Mouse (Mus musculus) heart, embryonic 12.5 days (tissue): ENCODE measurements around the gene Spag9. TPM values are rescaled to one million over a fixed set of nuclear protein-coding genes. Genes with fewer than 3 reads are reported as not detected.

ENCODE experiments used
- ATAC-seq: fragments of 200-750 bp; cut with Nextera tagmentation; 2 replicates; pipeline ENCODE4 v1.8.0; 2017; ENCODE audit warnings: moderate TSS enrichment, moderate library complexity; ENCODE audit not compliant: insufficient number of reproducible peaks, low FRiP score
- H3K27ac ChIP-seq: fragments of 300-500 bp; sonication (generic); 2 replicates; pipeline ENCODE4 v1.5.1; 2016; ENCODE audit warnings: mild to moderate bottlenecking, moderate library complexity; ENCODE audit not compliant: poor library complexity, severe bottlenecking
- H3K27me3 ChIP-seq: fragments of 300-500 bp; sonication (generic); replicated peaks from 2 replicates; pipeline ENCODE4 v1.6.1; 2016; ENCODE audit warnings: mild to moderate bottlenecking, moderate library complexity
- H3K36me3 ChIP-seq: fragments of 300-500 bp; sonication (generic); 2 replicates; pipeline ENCODE4 v1.6.1; 2016; ENCODE audit warnings: mild to moderate bottlenecking, moderate library complexity
- H3K4me1 ChIP-seq: fragments of 300-500 bp; sonication (generic); replicated peaks from 2 replicates; pipeline ENCODE4 v1.6.1; 2016; ENCODE audit warnings: mild to moderate bottlenecking
- H3K4me2 ChIP-seq: fragments of 300-500 bp; sonication (generic); 2 replicates; pipeline ENCODE4 v1.6.1; 2016; ENCODE audit warnings: mild to moderate bottlenecking, moderate library complexity
- H3K4me3 ChIP-seq: fragments of 300-500 bp; sonication (generic); 2 replicates; pipeline ENCODE4 v1.5.1; 2016; ENCODE audit warnings: mild to moderate bottlenecking
- H3K9ac ChIP-seq: fragments of 300-500 bp; sonication (generic); 2 replicates; pipeline ENCODE4 v1.6.1; 2016; ENCODE audit warnings: mild to moderate bottlenecking, moderate library complexity
- H3K9me3 ChIP-seq: fragments of 300-500 bp; sonication (generic); replicated peaks from 2 replicates; pipeline ENCODE4 v1.6.1; 2016; ENCODE audit warnings: mild to moderate bottlenecking, moderate library complexity
- WGBS: fragments of 180-500 bp; shearing (Covaris S2); methylation state at CpG from one replicate; pipeline ENCODE4 v1.1.7; 2016; 5-methylcytosine and 5-hydroxymethylcytosine counted together
- polyA plus RNA-seq: library from polyadenylated mRNA; unstranded; fragments of >200 nt; fragmentation: Nextera tagmentation; extraction: Ambion mirVana; gene quantifications from 2 replicates; pipeline ENCODE4 v1.2.1, GENCODE M21; 2016

Spag9 gene
- polyA plus RNA-seq, 1 experiment from 2014 or later, result 48.3 TPM

GRCm38 (mm10) chr11:93986298-93986697 lies 9.6 kb upstream of the Spag9 start:
- Histone ChIP-seq H3K36me3 (no peaks in the 10 kb centered on the region), H3K27me3 (no peaks in the 10 kb centered on the region), H3K9ac (no peak overlapping the region), H3K4me3 (no peak overlapping the region), H3K27ac (no peak overlapping the region), H3K4me1 (peaks cover 23% of the 10 kb centered on the region), H3K9me3 (no peaks in the 10 kb centered on the region), H3K4me2 (no peak overlapping the region)
- ATAC-seq, result no peak

GRCm38 (mm10) chr11:93987026-93987425 lies 8.9 kb upstream of the Spag9 start:
- Histone ChIP-seq H3K36me3 (no peaks in the 10 kb centered on the region), H3K4me1 (peaks cover 23% of the 10 kb centered on the region), H3K4me3 (no peak overlapping the region), H3K9me3 (no peaks in the 10 kb centered on the region), H3K27ac (peak overlapping the region; percentile 95), H3K9ac (no peak overlapping the region), H3K4me2 (peak overlapping the region; percentile 26; the same call in 1 of the 2 replicates), H3K27me3 (no peaks in the 10 kb centered on the region)
- WGBS, result 77% methylated on average over 4 of the region's 4 CpGs
- no peak for ATAC-seq

DNA sequence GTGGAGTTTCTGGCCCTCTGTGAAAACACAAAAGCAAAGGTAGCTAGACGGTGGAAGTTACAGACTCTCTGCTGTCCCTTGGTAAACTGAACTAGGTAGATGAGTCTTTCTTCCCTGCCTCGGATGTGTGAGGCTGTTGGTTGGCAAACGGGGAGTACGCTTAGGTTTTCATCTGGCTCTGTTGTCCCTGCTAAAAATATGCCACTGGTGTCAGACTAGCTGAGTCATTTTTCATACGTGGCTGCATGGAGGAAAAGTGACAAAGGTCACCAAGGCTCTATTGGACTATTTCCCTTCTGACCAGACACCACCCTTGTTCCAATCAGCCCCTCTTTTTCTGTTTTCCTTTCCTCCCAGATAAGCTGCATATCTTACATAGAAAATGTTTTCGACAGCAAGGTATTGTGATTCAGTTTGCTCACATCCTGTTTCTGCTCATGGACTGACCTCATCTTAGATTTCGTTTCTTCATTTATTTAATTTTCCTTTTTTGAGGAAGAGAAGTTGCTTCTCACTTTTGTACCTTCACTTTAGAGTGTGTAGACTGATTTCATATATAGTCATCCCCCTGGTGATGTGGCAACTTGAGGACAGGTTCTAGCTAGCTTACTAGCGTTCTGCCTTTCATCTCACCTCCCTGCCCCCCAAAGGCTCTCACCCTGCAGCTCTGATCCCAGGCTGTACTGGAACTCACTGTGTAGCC lies 8.1 kb upstream of the Spag9 start:
- Histone ChIP-seq H3K9ac (no peak overlapping the region), H3K36me3 (no peaks in the 10 kb centered on the region), H3K27ac (peak overlapping the region; percentile 95), H3K27me3 (no peaks in the 10 kb centered on the region), H3K9me3 (no peaks in the 10 kb centered on the region), H3K4me3 (no peak overlapping the region), H3K4me2 (peak overlapping the region; percentile 46), H3K4me1 (peaks cover 23% of the 10 kb centered on the region)
- WGBS, result 31% methylated on average over 8 of the region's 8 CpGs
- peak; percentile 43 for ATAC-seq

DNA sequence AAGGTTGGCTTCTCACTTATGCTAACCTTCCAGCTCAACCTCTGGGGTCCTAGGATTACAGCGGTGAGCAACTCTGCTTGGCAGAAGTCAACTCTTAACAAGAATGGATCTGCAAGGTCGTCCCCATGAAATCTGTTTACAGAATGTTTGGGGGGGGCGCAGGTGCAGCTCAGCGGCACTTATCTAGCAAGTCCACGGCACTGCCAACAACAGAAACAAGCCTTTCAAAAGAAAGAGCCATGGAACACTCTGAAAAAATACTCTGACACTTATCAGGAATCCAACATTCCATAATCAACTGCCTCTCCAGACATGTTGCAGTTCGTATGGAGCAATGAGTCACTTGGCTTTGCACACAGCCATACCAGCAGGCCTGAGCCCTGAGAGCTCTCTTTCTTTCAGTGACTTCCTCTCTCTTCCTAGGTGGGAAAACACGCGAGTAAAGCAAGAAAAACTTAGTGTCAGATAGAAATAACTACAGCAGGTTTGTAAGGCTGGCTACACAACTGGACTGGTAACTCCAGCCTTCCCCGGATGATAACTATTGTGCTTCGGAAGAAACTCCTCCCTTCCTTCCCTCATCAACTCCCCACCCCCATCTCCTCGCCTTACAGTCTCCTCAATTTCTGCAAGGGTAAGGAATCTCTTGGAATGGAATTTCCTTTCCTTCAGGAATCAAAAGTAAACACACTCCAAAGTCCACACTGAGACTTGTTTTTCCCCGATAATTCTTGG lies 7.4 kb upstream of the Spag9 start:
- peak overlapping the region; percentile 17; the same call in 1 of the 2 replicates for H3K9ac ChIP-seq
- no peaks in the 10 kb centered on the region for H3K9me3 ChIP-seq
- H3K4me3 ChIP-seq, result no peak overlapping the region
- H3K36me3 ChIP-seq, result no peaks in the 10 kb centered on the region
- H3K4me1 ChIP-seq, result peaks cover 23% of the 10 kb centered on the region
- peak overlapping the region; percentile 46 for H3K4me2 ChIP-seq
- 42% methylated on average over 12 of the region's 12 CpGs for WGBS
- no peaks in the 10 kb centered on the region for H3K27me3 ChIP-seq
- peak overlapping the region; percentile 95 for H3K27ac ChIP-seq
- ATAC-seq, result peak; percentile 59

GRCm38 (mm10) chr11:93994531-93994930 lies 1.4 kb upstream of the Spag9 start:
- Histone ChIP-seq H3K4me3 (peak overlapping the region; percentile 94), H3K9ac (peak overlapping the region; percentile 82), H3K27me3 (no peaks in the 10 kb centered on the region), H3K27ac (peak overlapping the region; percentile 99), H3K9me3 (no peaks in the 10 kb centered on the region), H3K4me1 (peaks cover 25% of the 10 kb centered on the region), H3K36me3 (no peaks in the 10 kb centered on the region), H3K4me2 (peak overlapping the region; percentile 82)
- no peak for ATAC-seq
- WGBS, result 57% methylated on average over 5 of the region's 5 CpGs

- H3K4me2 ChIP-seq, result peak overlapping the region; percentile 82
Measured at GRCm38 (mm10) chr11:93995111-93995719, 676 bp upstream of the Spag9 start.

DNA sequence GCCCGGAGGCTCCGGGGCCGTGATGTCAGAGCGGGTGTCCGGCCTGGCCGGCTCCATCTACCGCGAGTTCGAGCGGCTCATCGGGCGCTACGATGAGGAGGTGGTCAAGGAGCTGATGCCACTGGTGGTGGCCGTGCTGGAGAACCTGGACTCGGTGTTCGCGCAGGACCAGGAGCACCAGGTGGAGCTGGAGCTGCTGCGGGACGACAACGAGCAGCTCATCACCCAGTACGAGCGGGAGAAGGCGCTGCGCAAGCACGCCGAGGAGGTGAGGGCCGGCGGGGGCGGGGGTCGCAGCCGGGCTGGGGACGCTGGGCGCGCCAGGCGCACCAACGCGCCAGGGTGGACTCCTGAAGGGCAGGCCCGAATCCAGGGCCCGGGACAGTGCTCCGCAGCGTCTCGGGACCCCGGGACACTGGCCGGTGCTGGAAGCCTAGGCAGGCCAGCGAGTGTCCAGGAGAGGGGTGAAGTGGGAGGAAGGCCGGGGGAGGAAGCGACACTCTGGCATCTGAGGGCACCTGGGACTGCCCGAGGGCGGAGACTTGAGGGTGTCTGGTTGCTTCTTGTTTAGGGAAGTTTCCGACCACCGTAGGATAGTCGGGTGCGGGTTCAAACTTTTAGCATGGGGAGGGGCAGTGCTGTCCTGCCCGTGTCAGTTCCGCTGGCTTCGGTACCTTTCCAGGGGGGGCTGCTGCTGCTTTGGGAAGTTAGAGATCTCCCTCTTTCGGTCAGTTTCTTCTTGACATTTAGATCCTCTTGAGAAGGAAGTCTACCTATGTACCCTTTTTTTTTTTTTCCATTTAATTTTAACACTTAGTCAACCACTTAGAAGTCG lies 632 bp downstream of the Spag9 start:
- H3K4me1 ChIP-seq, result peaks cover 23% of the 10 kb centered on the region
- peak overlapping the region; percentile 82 for H3K4me2 ChIP-seq
- no peaks in the 10 kb centered on the region for H3K9me3 ChIP-seq
- under 1% methylated on average over 58 of the region's 58 CpGs for WGBS
- ATAC-seq, result peak; percentile 17
- H3K27me3 ChIP-seq, result no peaks in the 10 kb centered on the region
- peak overlapping the region; percentile 90 for H3K9ac ChIP-seq
- H3K27ac ChIP-seq, result peak overlapping the region; percentile 99
- H3K36me3 ChIP-seq, result no peaks in the 10 kb centered on the region
- peak overlapping the region; percentile 94 for H3K4me3 ChIP-seq

More at GRCm38 (mm10) chr11:93995111-93995719, 676 bp upstream of the Spag9 start:
- WGBS, result 3% methylated on average over 15 of the region's 15 CpGs
- Histone ChIP-seq H3K36me3 (no peaks in the 10 kb centered on the region), H3K4me3 (peak overlapping the region; percentile 94), H3K4me1 (peaks cover 23% of the 10 kb centered on the region), H3K27ac (peak overlapping the region; percentile 99), H3K9me3 (no peaks in the 10 kb centered on the region), H3K9ac (peak overlapping the region; percentile 82), H3K27me3 (no peaks in the 10 kb centered on the region)
- ATAC-seq, result peak; percentile 82

DNA sequence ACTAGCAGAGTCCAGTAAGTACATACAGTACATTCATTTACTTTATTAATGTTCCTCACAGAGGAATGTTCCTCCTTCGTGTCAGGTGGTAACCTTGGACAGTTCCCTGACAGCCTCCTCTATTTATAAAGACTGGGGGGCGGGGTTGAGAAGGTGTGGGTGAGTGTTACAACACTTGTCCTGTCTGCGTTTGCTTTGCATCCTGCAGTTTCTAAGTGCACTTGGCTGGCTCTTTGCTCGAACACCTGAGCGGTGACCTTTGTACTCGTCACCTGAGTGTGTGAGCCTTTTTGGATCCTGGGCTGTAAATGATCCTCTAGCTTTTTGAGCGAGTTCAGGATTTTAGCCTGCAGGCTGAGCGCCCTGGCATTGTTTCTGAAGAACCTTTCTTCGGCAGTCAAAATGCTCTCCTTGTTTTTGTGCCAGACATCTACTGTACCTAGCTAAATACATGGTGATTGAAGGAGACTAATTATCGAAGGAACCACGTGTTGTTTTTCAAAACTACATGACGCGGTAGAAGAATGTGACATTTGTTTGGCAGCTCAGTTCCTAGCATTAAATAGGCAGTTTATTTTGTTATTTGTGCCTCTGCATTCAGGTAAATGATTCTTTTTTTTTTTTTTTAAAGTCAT lies 1.4 kb downstream of the Spag9 start:
- WGBS, result 30% methylated on average over 13 of the region's 13 CpGs
- peak overlapping the region; percentile 54 for H3K9ac ChIP-seq

GRCm38 (mm10) chr11:93999276-93999675 lies 3.4 kb downstream of the Spag9 start:
- Histone ChIP-seq H3K36me3 (0 out of 2 replicates have a peak, but pooled peaks cover 3% of the 10 kb centered on the region), H3K4me2 (no peak overlapping the region), H3K9me3 (no peaks in the 10 kb centered on the region), H3K4me3 (no peak overlapping the region), H3K27ac (no peak overlapping the region), H3K27me3 (no peaks in the 10 kb centered on the region), H3K4me1 (peaks cover 23% of the 10 kb centered on the region), H3K9ac (no peak overlapping the region)
- no peak for ATAC-seq

More for the DNA sequence above, 1.4 kb downstream of the Spag9 start:
- no peak overlapping the region for H3K27ac ChIP-seq
- no peaks in the 10 kb centered on the region for H3K27me3 ChIP-seq
- peak overlapping the region; percentile 82 for H3K4me2 ChIP-seq
- no peaks in the 10 kb centered on the region for H3K36me3 ChIP-seq
- peak overlapping the region; percentile 94 for H3K4me3 ChIP-seq
- no peak for ATAC-seq
- H3K9me3 ChIP-seq, result no peaks in the 10 kb centered on the region
- H3K4me1 ChIP-seq, result peaks cover 23% of the 10 kb centered on the region

GRCm38 (mm10) chr11:94003346-94003745 lies 7.5 kb downstream of the Spag9 start:
- Histone ChIP-seq H3K36me3 (0 out of 2 replicates have a peak, but pooled peaks cover 3% of the 10 kb centered on the region), H3K27ac (no peak overlapping the region), H3K4me3 (no peak overlapping the region), H3K27me3 (no peaks in the 10 kb centered on the region), H3K9me3 (no peaks in the 10 kb centered on the region), H3K9ac (no peak overlapping the region), H3K4me2 (no peak overlapping the region), H3K4me1 (peaks cover 6% of the 10 kb centered on the region; the same call in 1 of the 2 replicates)
- ATAC-seq, result no peak
- 87% methylated on average over 2 of the region's 2 CpGs for WGBS
